Mouse (Mus musculus) cerebellum, adult 2 months (tissue): ENCODE results near the gene Adss.
"Not testable (repeated sequence)": the region's sequence is repeated elsewhere in the genome, so short reads cannot be mapped to it uniquely, and the experiment has no call there.

Source experiments
- CTCF ChIP-seq: fragments of 200-500 bp; IDR thresholded peaks from 2 replicates; pipeline ENCODE4 v1.5.1; 2011; ENCODE audit warnings: low read depth, mild to moderate bottlenecking, control low read depth, low read length, moderate library complexity, borderline replicate concordance; ENCODE audit not compliant: insufficient read depth
- POLR2A ChIP-seq: fragments of 200-500 bp; IDR thresholded peaks from 2 replicates; pipeline ENCODE4 v1.6.1; 2011; ENCODE audit warnings: low read length, control low read depth, borderline replicate concordance; ENCODE audit not compliant: insufficient read depth

DNA sequence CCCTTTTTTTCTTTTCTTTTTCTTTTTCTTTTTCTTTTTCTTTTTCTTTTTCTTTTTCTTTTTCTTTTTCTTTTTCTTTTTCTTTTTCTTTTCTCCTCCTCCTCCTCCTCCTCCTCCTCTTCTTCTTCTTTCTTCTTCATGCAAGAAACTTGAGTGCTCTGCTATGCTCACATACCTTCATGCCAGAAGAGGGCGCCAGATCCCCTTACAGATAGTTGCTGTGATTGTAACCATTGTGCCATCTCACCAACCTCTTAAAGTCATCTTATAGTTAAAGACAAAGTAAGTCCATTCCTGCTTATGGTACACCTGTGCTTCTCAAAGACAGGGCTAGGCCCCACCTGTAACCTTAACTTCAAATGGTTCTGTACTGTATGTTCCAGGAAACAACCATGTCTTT is 10.5 kb upstream of the Adss start:
- not testable (repeated sequence) for TF ChIP-seq CTCF, POLR2A
